In genomic region chr6:29023206-29023967, GRCm38 (mm10) we compare ENCODE assay signal across 8 mouse cellular contexts. TPM values are rescaled to one million over a fixed set of nuclear protein-coding genes. Genes with fewer than 3 reads are reported as not detected.
DNase-seq lines count a peak whose midpoint lies in the region; ATAC-seq and TF ChIP-seq lines count a peak whose summit lies in the region.

No protein-coding gene starts in this region.

- no peak overlapping the region for H3K27ac ChIP-seq in intestine, embryonic 15.5 days
- H3K27ac ChIP-seq in midbrain, embryonic 15.5 days, result no peak overlapping the region
- no peak overlapping the region for H3K27ac ChIP-seq in stomach, postnatal 0 days (replicated peaks)

- no peak overlapping the region for H3K4me3 ChIP-seq in intestine, embryonic 15.5 days (replicated peaks)
- H3K4me3 ChIP-seq in midbrain, embryonic 15.5 days, result no peak overlapping the region
- no peak overlapping the region for H3K4me3 ChIP-seq in stomach, postnatal 0 days (ENCODE audit: low read depth, low read length)

- peak; percentile 82 for TF ChIP-seq CTCF in stomach, postnatal 0 days (IDR thresholded peaks at IDR 0.05; ENCODE audit: low read depth)

- no peak overlapping the region for H3K9ac ChIP-seq in intestine, embryonic 15.5 days
- no peak overlapping the region for H3K9ac ChIP-seq in midbrain, embryonic 15.5 days
- no peak overlapping the region for H3K9ac ChIP-seq in stomach, postnatal 0 days (ENCODE audit: low read length)

- H3K4me2 ChIP-seq in intestine, embryonic 15.5 days (replicated peaks), result no peak overlapping the region; the same call in 1 of the 2 replicates
- 0 out of 2 replicates have a peak overlapping the region, but pooled peaks have one; percentile 37 for H3K4me2 ChIP-seq in midbrain, embryonic 15.5 days
- H3K4me2 ChIP-seq in stomach, postnatal 0 days (replicated peaks; ENCODE audit: low read depth), result no peak overlapping the region

- H3K9me3 ChIP-seq in intestine, embryonic 15.5 days, result no peaks in the 10 kb centered on the region
- no peaks in the 10 kb centered on the region for H3K9me3 ChIP-seq in midbrain, embryonic 15.5 days
- H3K9me3 ChIP-seq in stomach, postnatal 0 days (ENCODE audit: control insufficient read depth, low read length), result no peaks in the 10 kb centered on the region

- no peaks in the 10 kb centered on the region for H3K36me3 ChIP-seq in intestine, embryonic 15.5 days
- no peaks in the 10 kb centered on the region for H3K36me3 ChIP-seq in midbrain, embryonic 15.5 days (replicated peaks)
- H3K36me3 ChIP-seq in stomach, postnatal 0 days (ENCODE audit: control insufficient read depth, insufficient read depth, low read length), result no peaks in the 10 kb centered on the region

- peak; percentile 73 for DNase-seq in 3134 (ENCODE audit: extremely low read depth, insufficient read length, low spot score)
- DNase-seq in MN1 (ENCODE audit: low spot score), result peak; percentile 85
- peak; percentile 79 for DNase-seq in cerebellum, adult 9-10 months
- DNase-seq in left cerebral cortex, postnatal 4 days, result peak; percentile 76
- DNase-seq in stomach, postnatal 0 days (ENCODE audit: low spot score), result peak; percentile 64

- ATAC-seq in frontal cortex, adult (ENCODE audit: low TSS enrichment), result peak; percentile 33; the same call in 1 of the 2 replicates
- ATAC-seq in intestine, embryonic 15.5 days, result peak; percentile 56
- peak; percentile 72 for ATAC-seq in midbrain, embryonic 15.5 days (replicated peaks)
- 0 out of 2 replicates have a peak, but pooled peaks have one; percentile 21 for ATAC-seq in stomach, postnatal 0 days (ENCODE audit: low FRiP score, low TSS enrichment)

- no peaks in the 10 kb centered on the region for H3K4me1 ChIP-seq in intestine, embryonic 15.5 days (replicated peaks)
- H3K4me1 ChIP-seq in midbrain, embryonic 15.5 days, result peaks cover 6% of the 10 kb centered on the region
- no peaks in the 10 kb centered on the region for H3K4me1 ChIP-seq in stomach, postnatal 0 days (replicated peaks; ENCODE audit: control insufficient read depth, insufficient read depth)

- 36% methylated on average over 18 of the region's 18 CpGs for WGBS in intestine, embryonic 15.5 days
- WGBS in midbrain, embryonic 15.5 days, result 37% methylated on average over 18 of the region's 18 CpGs
- 31% methylated on average over 18 of the region's 18 CpGs for WGBS in stomach, postnatal 0 days

- intact Hi-C loops in left cerebral cortex, postnatal 4 days (cut with DNase I), result loop anchor here (5.0 kb wide), 2 partner anchors 76 to 191 kb away; partner anchors contain the start of gene Lrrc4

- TF ChIP-seq EP300 in stomach, postnatal 0 days (optimal IDR thresholded peaks at IDR 0.05), result no peak

- peaks cover 14% of the 10 kb centered on the region for H3K27me3 ChIP-seq in intestine, embryonic 15.5 days (replicated peaks)
- H3K27me3 ChIP-seq in midbrain, embryonic 15.5 days (replicated peaks), result peaks cover 5% of the 10 kb centered on the region
- H3K27me3 ChIP-seq in stomach, postnatal 0 days (ENCODE audit: control insufficient read depth, insufficient read depth, low read length), result no peaks in the 10 kb centered on the region

RNA-seq across cellular contexts. Expression of gene Lep, which starts 36.6 kb away (rescaled TPM):
- not detected in 2 replicates for polyA plus RNA-seq in intestine, embryonic 15.5 days (2015; fragmentation: Nextera tagmentation; extraction: Ambion mirVana)
- not detected for total RNA-seq in left cerebral cortex, postnatal 4 days (2021)
- not detected in 2 replicates for polyA plus RNA-seq in midbrain, embryonic 15.5 days (2015; fragmentation: Nextera tagmentation; extraction: Ambion mirVana)
- not detected in 2 replicates for polyA plus RNA-seq in stomach, postnatal 0 days (2015; fragmentation: Nextera tagmentation; extraction: Ambion mirVana)

Comparison
In these comparisons a context has a peak if more than half of its experiments do, and no peak if none do; other contexts are left out.
1. ATAC-seq: peak in every context shown above with its lines; median percentile 72 in midbrain, embryonic 15.5 days; 56 in intestine, embryonic 15.5 days; 33 in frontal cortex, adult; 21 in stomach, postnatal 0 days.